Mouse (Mus musculus) lung, embryonic 15.5 days (tissue): Measurements from ENCODE around the gene Soat1. TPM values are rescaled to one million over a fixed set of nuclear protein-coding genes. Genes with fewer than 3 reads are reported as not detected.
"Not testable (repeated sequence)": the region's sequence is repeated elsewhere in the genome, so short reads cannot be mapped to it uniquely, and the experiment has no call there.

Source experiments
- ATAC-seq: fragments of 200-750 bp; cut with Nextera tagmentation; 2 replicates; pipeline ENCODE4 v1.8.0; 2017; ENCODE audit warnings: moderate number of reproducible peaks, borderline replicate concordance; ENCODE audit not compliant: low FRiP score, low TSS enrichment; ENCODE audit errors: extremely low read depth
- H3K27ac ChIP-seq: fragments of 300-500 bp; sonication (generic); 2 replicates; pipeline ENCODE4 v1.5.1; 2015; ENCODE audit warnings: moderate library complexity, mild to moderate bottlenecking, inconsistent platforms
- H3K27me3 ChIP-seq: fragments of 300-500 bp; sonication (generic); 2 replicates; pipeline ENCODE4 v1.6.1; 2015; ENCODE audit warnings: inconsistent platforms
- H3K36me3 ChIP-seq: fragments of 300-500 bp; sonication (generic); 2 replicates; pipeline ENCODE4 v1.6.1; 2015; ENCODE audit warnings: inconsistent platforms
- H3K4me1 ChIP-seq: fragments of 300-500 bp; sonication (generic); 2 replicates; pipeline ENCODE4 v1.6.1; 2015; ENCODE audit warnings: inconsistent platforms
- H3K4me2 ChIP-seq: fragments of 300-500 bp; sonication (generic); 2 replicates; pipeline ENCODE4 v1.6.1; 2015; ENCODE audit warnings: inconsistent platforms, mild to moderate bottlenecking, moderate library complexity
- H3K4me3 ChIP-seq: fragments of 300-500 bp; sonication (generic); 2 replicates; pipeline ENCODE4 v1.5.1; 2015; ENCODE audit warnings: mild to moderate bottlenecking, inconsistent platforms
- H3K9ac ChIP-seq: fragments of 300-500 bp; sonication (generic); 2 replicates; pipeline ENCODE4 v1.6.1; 2015; ENCODE audit warnings: inconsistent platforms
- H3K9me3 ChIP-seq: fragments of 300-500 bp; sonication (generic); 2 replicates; pipeline ENCODE4 v1.6.1; 2016; ENCODE audit warnings: inconsistent platforms
- WGBS: fragments of 180-500 bp; shearing (Covaris S2); methylation state at CpG from one replicate; pipeline ENCODE4 v1.1.7; 2015; 5-methylcytosine and 5-hydroxymethylcytosine counted together
- polyA plus RNA-seq: library from polyadenylated mRNA; unstranded; fragments of >200 nt; fragmentation: Nextera tagmentation; extraction: Ambion mirVana; gene quantifications from 2 replicates; pipeline ENCODE4 v1.2.1, GENCODE M21; 2015

Soat1 gene
- polyA plus RNA-seq, result 35.7 and 37.0 TPM in 2 replicates

GRCm38 (mm10) chr1:156473961-156474503 is at the start of gene Soat1:
TSS of gene Soat1 (minus strand) at chr1:156474331.
- peaks cover 33% of the 10 kb centered on the region for H3K4me1 ChIP-seq
- H3K4me2 ChIP-seq, result peak within 1 kb of the TSS; percentile 73
- 0% methylated on average over 42 of the region's 46 CpGs for WGBS
- ATAC-seq, result peak; percentile 96
- H3K36me3 ChIP-seq, result no peaks in the 10 kb centered on the region
- peak within 1 kb of the TSS; percentile 97 for H3K4me3 ChIP-seq
- H3K27me3 ChIP-seq, result no peaks in the 10 kb centered on the region
- H3K27ac ChIP-seq, result peak within 1 kb of the TSS; percentile 78
- H3K9ac ChIP-seq, result peak within 1 kb of the TSS; percentile 88
- H3K9me3 ChIP-seq, result no peaks in the 10 kb centered on the region

- H3K27me3 ChIP-seq, H3K27ac ChIP-seq, ATAC-seq, H3K4me1 ChIP-seq, H3K4me2 ChIP-seq, H3K4me3 ChIP-seq, H3K9ac ChIP-seq, H3K36me3 ChIP-seq, H3K9me3 ChIP-seq: not testable (repeated sequence)
- 89% methylated on average over 22 of the region's 22 CpGs for WGBS
Observed at GRCm38 (mm10) chr1:156523842-156524241, 49.7 kb upstream of the Soat1 start, which contains the start of gene Gm10031. TSS of gene Gm10031 (plus strand) at chr1:156524012.

- 0 out of 2 replicates have a peak overlapping the region, but pooled peaks have one; percentile 8 for H3K4me3 ChIP-seq
- 0 out of 2 replicates have a peak, but pooled peaks cover 6% of the 10 kb centered on the region for H3K4me1 ChIP-seq
- no peak overlapping the region for H3K27ac ChIP-seq
- no peak overlapping the region for H3K9ac ChIP-seq
- H3K9me3 ChIP-seq, result no peaks in the 10 kb centered on the region
- ATAC-seq, result no peak
- no peaks in the 10 kb centered on the region for H3K27me3 ChIP-seq
- H3K4me2 ChIP-seq, result peak overlapping the region; percentile 45
- WGBS, result 35% methylated on average over 15 of the region's 15 CpGs
- no peaks in the 10 kb centered on the region for H3K36me3 ChIP-seq
Observed at GRCm38 (mm10) chr1:156521796-156522517, 47.8 kb upstream of the Soat1 start.

- H3K4me3 ChIP-seq, result no peak overlapping the region
- WGBS, result 49% methylated on average over 3 of the region's 3 CpGs
- no peak overlapping the region for H3K9ac ChIP-seq
- no peak overlapping the region for H3K4me2 ChIP-seq
- H3K27me3 ChIP-seq, result no peaks in the 10 kb centered on the region
- no peaks in the 10 kb centered on the region for H3K9me3 ChIP-seq
- ATAC-seq, result no peak
- H3K36me3 ChIP-seq, result no peaks in the 10 kb centered on the region
- H3K4me1 ChIP-seq, result 0 out of 2 replicates have a peak, but pooled peaks cover 6% of the 10 kb centered on the region
- no peak overlapping the region for H3K27ac ChIP-seq
Observed at GRCm38 (mm10) chr1:156520136-156520780, 46.1 kb upstream of the Soat1 start.

- WGBS, result 72% methylated on average over 3 of the region's 3 CpGs
- ATAC-seq, result no peak
- no peaks in the 10 kb centered on the region for H3K4me1 ChIP-seq
Observed at GRCm38 (mm10) chr1:156507753-156508152, 33.6 kb upstream of the Soat1 start.

GRCm38 (mm10) chr1:156505901-156506300 is 31.8 kb upstream of the Soat1 start:
- no peaks in the 10 kb centered on the region for H3K27me3 ChIP-seq
- no peak overlapping the region for H3K27ac ChIP-seq
- WGBS, result 86% methylated on average over 2 of the region's 2 CpGs
- no peak overlapping the region for H3K9ac ChIP-seq
- no peaks in the 10 kb centered on the region for H3K9me3 ChIP-seq
- ATAC-seq, result no peak
- H3K36me3 ChIP-seq, result no peaks in the 10 kb centered on the region
- no peak overlapping the region for H3K4me3 ChIP-seq
- H3K4me2 ChIP-seq, result no peak overlapping the region
- H3K4me1 ChIP-seq, result no peaks in the 10 kb centered on the region

More at GRCm38 (mm10) chr1:156507753-156508152, 33.6 kb upstream of the Soat1 start:
- Histone ChIP-seq H3K4me2 (no peak overlapping the region), H3K9me3 (no peaks in the 10 kb centered on the region), H3K27ac (no peak overlapping the region), H3K4me3 (no peak overlapping the region), H3K27me3 (no peaks in the 10 kb centered on the region), H3K36me3 (no peaks in the 10 kb centered on the region), H3K9ac (no peak overlapping the region)

- no peaks in the 10 kb centered on the region for H3K27me3 ChIP-seq
- no peak overlapping the region for H3K27ac ChIP-seq
- H3K9me3 ChIP-seq, result no peaks in the 10 kb centered on the region
- no peaks in the 10 kb centered on the region for H3K36me3 ChIP-seq
- WGBS, result 68% methylated on average over 5 of the region's 5 CpGs
- ATAC-seq, result no peak
- H3K4me1 ChIP-seq, result no peaks in the 10 kb centered on the region
- no peak overlapping the region for H3K4me2 ChIP-seq
- H3K4me3 ChIP-seq, result no peak overlapping the region
- no peak overlapping the region for H3K9ac ChIP-seq
Observed at GRCm38 (mm10) chr1:156504945-156505523, 30.9 kb upstream of the Soat1 start.

GRCm38 (mm10) chr1:156496910-156497309 is 22.8 kb upstream of the Soat1 start:
- WGBS, result 49% methylated on average over 5 of the region's 5 CpGs
- no peak overlapping the region for H3K27ac ChIP-seq
- no peak for ATAC-seq
- H3K36me3 ChIP-seq, result no peaks in the 10 kb centered on the region
- H3K4me3 ChIP-seq, result no peak overlapping the region
- H3K4me1 ChIP-seq, result no peaks in the 10 kb centered on the region
- no peaks in the 10 kb centered on the region for H3K27me3 ChIP-seq
- H3K9me3 ChIP-seq, result no peaks in the 10 kb centered on the region
- H3K4me2 ChIP-seq, result no peak overlapping the region
- H3K9ac ChIP-seq, result no peak overlapping the region

- no peaks in the 10 kb centered on the region for H3K27me3 ChIP-seq
- ATAC-seq, result no peak
- no peaks in the 10 kb centered on the region for H3K36me3 ChIP-seq
- H3K4me3 ChIP-seq, result no peak overlapping the region
- H3K9ac ChIP-seq, result no peak overlapping the region
- H3K27ac ChIP-seq, result no peak overlapping the region
- H3K4me1 ChIP-seq, result no peaks in the 10 kb centered on the region
- no peak overlapping the region for H3K4me2 ChIP-seq
- H3K9me3 ChIP-seq, result no peaks in the 10 kb centered on the region
- 85% methylated on average over 8 of the region's 8 CpGs for WGBS
Observed at GRCm38 (mm10) chr1:156495025-156495424, 20.9 kb upstream of the Soat1 start.

GRCm38 (mm10) chr1:156491226-156491796 is 17.2 kb upstream of the Soat1 start:
- 64% methylated on average over 4 of the region's 4 CpGs for WGBS
- Histone ChIP-seq H3K9ac (no peak overlapping the region), H3K9me3 (no peaks in the 10 kb centered on the region), H3K4me2 (no peak overlapping the region), H3K27ac (no peak overlapping the region), H3K36me3 (no peaks in the 10 kb centered on the region), H3K4me3 (no peak overlapping the region), H3K27me3 (no peaks in the 10 kb centered on the region), H3K4me1 (no peaks in the 10 kb centered on the region)
- no peak for ATAC-seq

- Histone ChIP-seq H3K36me3 (no peaks in the 10 kb centered on the region), H3K9ac (no peak overlapping the region), H3K27me3 (no peaks in the 10 kb centered on the region), H3K4me1 (no peaks in the 10 kb centered on the region), H3K27ac (no peak overlapping the region), H3K9me3 (no peaks in the 10 kb centered on the region), H3K4me3 (no peak overlapping the region), H3K4me2 (no peak overlapping the region)
- no peak for ATAC-seq
- 62% methylated on average over 5 of the region's 5 CpGs for WGBS
Observed at GRCm38 (mm10) chr1:156488031-156488430, 13.9 kb upstream of the Soat1 start.
